Mouse (Mus musculus) limb, embryonic 13.5 days (tissue): Measurements from ENCODE around the gene Ugt2b5. TPM values are rescaled to one million over a fixed set of nuclear protein-coding genes. Genes with fewer than 3 reads are reported as not detected.
"Not testable (repeated sequence)": the region's sequence is repeated elsewhere in the genome, so short reads cannot be mapped to it uniquely, and the experiment has no call there.

Experiments
- ATAC-seq: fragments of 200-750 bp; cut with Nextera tagmentation; 2 replicates; pipeline ENCODE4 v1.8.0; 2017; ENCODE audit warnings: low read depth, moderate number of reproducible peaks, moderate TSS enrichment; ENCODE audit not compliant: low FRiP score
- H3K27ac ChIP-seq: fragments of 300-500 bp; sonication (generic); 2 replicates; pipeline ENCODE4 v1.5.1; 2015; ENCODE audit warnings: inconsistent platforms, mild to moderate bottlenecking, moderate library complexity
- H3K27me3 ChIP-seq: fragments of 300-500 bp; sonication (generic); 2 replicates; pipeline ENCODE4 v1.6.1; 2015; ENCODE audit warnings: mild to moderate bottlenecking, inconsistent platforms
- H3K36me3 ChIP-seq: fragments of 300-500 bp; sonication (generic); 2 replicates; pipeline ENCODE4 v1.6.1; 2015; ENCODE audit warnings: inconsistent platforms, mild to moderate bottlenecking, moderate library complexity
- H3K4me1 ChIP-seq: fragments of 300-500 bp; sonication (generic); 2 replicates; pipeline ENCODE4 v1.6.1; 2015; ENCODE audit warnings: inconsistent platforms
- H3K4me2 ChIP-seq: fragments of 300-500 bp; sonication (generic); replicated peaks from 2 replicates; pipeline ENCODE4 v1.6.1; 2015; ENCODE audit warnings: inconsistent platforms, mild to moderate bottlenecking, moderate library complexity
- H3K4me3 ChIP-seq: fragments of 300-500 bp; sonication (generic); 2 replicates; pipeline ENCODE4 v1.5.1; 2015; ENCODE audit warnings: moderate library complexity, mild to moderate bottlenecking, inconsistent platforms
- H3K9ac ChIP-seq: fragments of 300-500 bp; sonication (generic); 2 replicates; pipeline ENCODE4 v1.6.1; 2015; ENCODE audit warnings: mild to moderate bottlenecking, inconsistent platforms
- H3K9me3 ChIP-seq: fragments of 300-500 bp; sonication (generic); 2 replicates; pipeline ENCODE4 v1.6.1; 2016; ENCODE audit warnings: inconsistent platforms
- WGBS: fragments of 180-500 bp; shearing (Covaris S2); methylation state at CpG from one replicate; pipeline ENCODE4 v1.1.7; 2015; 5-methylcytosine and 5-hydroxymethylcytosine counted together
- polyA plus RNA-seq: library from polyadenylated mRNA; unstranded; fragments of >200 nt; fragmentation: Nextera tagmentation; extraction: Ambion mirVana; gene quantifications from 2 replicates; pipeline ENCODE4 v1.2.1, GENCODE M21; 2015

Gene Ugt2b5
- not detected in 2 replicates for polyA plus RNA-seq

GRCm38 (mm10) chr5:87140196-87140595 lies at the start of gene Ugt2b5:
TSS of gene Ugt2b5 (minus strand) at chr5:87140318.
- H3K9ac ChIP-seq, H3K9me3 ChIP-seq, H3K36me3 ChIP-seq, H3K27ac ChIP-seq, H3K4me1 ChIP-seq, H3K27me3 ChIP-seq, H3K4me3 ChIP-seq, H3K4me2 ChIP-seq, ATAC-seq: not testable (repeated sequence)
- WGBS: 80% methylated on average over 2 of the region's 2 CpGs

GRCm38 (mm10) chr5:87175780-87176179 lies 35.7 kb upstream of the Ugt2b5 start:
- H3K9ac ChIP-seq, H3K9me3 ChIP-seq, ATAC-seq, H3K36me3 ChIP-seq, H3K4me2 ChIP-seq, H3K4me1 ChIP-seq, H3K27me3 ChIP-seq, H3K27ac ChIP-seq, H3K4me3 ChIP-seq: not testable (repeated sequence)
- WGBS: 53% methylated on average over 2 of the region's 2 CpGs

GRCm38 (mm10) chr5:87174671-87175070 lies 34.6 kb upstream of the Ugt2b5 start:
- Histone ChIP-seq H3K4me3 (no peak overlapping the region), H3K9me3 (no peaks in the 10 kb centered on the region), H3K27ac (no peak overlapping the region), H3K27me3 (no peaks in the 10 kb centered on the region), H3K4me2 (no peak overlapping the region), H3K36me3 (no peaks in the 10 kb centered on the region), H3K9ac (no peak overlapping the region), H3K4me1 (no peaks in the 10 kb centered on the region)
- no peak for ATAC-seq
- 79% methylated on average over 2 of the region's 2 CpGs for WGBS

GRCm38 (mm10) chr5:87147741-87148454 lies 7.8 kb upstream of the Ugt2b5 start:
- no peak for ATAC-seq
- no peak overlapping the region for H3K9ac ChIP-seq
- no peak overlapping the region for H3K4me3 ChIP-seq
- H3K27me3 ChIP-seq: no peaks in the 10 kb centered on the region
- no peak overlapping the region for H3K4me2 ChIP-seq
- H3K36me3 ChIP-seq: no peaks in the 10 kb centered on the region
- 86% methylated on average over 8 of the region's 8 CpGs for WGBS
- H3K4me1 ChIP-seq: no peaks in the 10 kb centered on the region
- no peak overlapping the region for H3K27ac ChIP-seq
- H3K9me3 ChIP-seq: no peaks in the 10 kb centered on the region

- no peaks in the 10 kb centered on the region for H3K36me3 ChIP-seq
- no peak overlapping the region for H3K4me3 ChIP-seq
- H3K4me2 ChIP-seq: no peak overlapping the region
- H3K9me3 ChIP-seq: no peaks in the 10 kb centered on the region
- peak; percentile 28; the same call in 1 of the 2 replicates for ATAC-seq
- 41% methylated on average over 3 of the region's 3 CpGs for WGBS
- H3K27ac ChIP-seq: no peak overlapping the region
- no peaks in the 10 kb centered on the region for H3K4me1 ChIP-seq
- H3K27me3 ChIP-seq: no peaks in the 10 kb centered on the region
- no peak overlapping the region for H3K9ac ChIP-seq
These were observed 2.8 kb upstream of the Ugt2b5 start for GRCm38 (mm10) chr5:87142865-87143456.

GRCm38 (mm10) chr5:87103697-87104096 lies 36.4 kb downstream of the Ugt2b5 start:
- not testable (repeated sequence) for H3K4me1 ChIP-seq, H3K9me3 ChIP-seq, H3K4me2 ChIP-seq, H3K9ac ChIP-seq, H3K36me3 ChIP-seq, H3K27ac ChIP-seq, ATAC-seq, H3K4me3 ChIP-seq, H3K27me3 ChIP-seq
- WGBS: 87% methylated on average over 1 of the region's 1 CpGs

GRCm38 (mm10) chr5:87092346-87093027 lies 47.6 kb downstream of the Ugt2b5 start, which contains the start of gene Ugt2b36:
TSS of gene Ugt2b36 (minus strand) at chr5:87092555.
- H3K27me3 ChIP-seq: no peaks in the 10 kb centered on the region
- WGBS: 74% methylated on average over 1 of the region's 1 CpGs
- H3K27ac ChIP-seq: no peak within 1 kb of the TSS
- H3K4me2 ChIP-seq: no peak within 1 kb of the TSS
- H3K36me3 ChIP-seq: no peaks in the 10 kb centered on the region
- H3K9ac ChIP-seq: no peak within 1 kb of the TSS
- H3K4me3 ChIP-seq: no peak within 1 kb of the TSS
- no peak for ATAC-seq
- H3K4me1 ChIP-seq: no peaks in the 10 kb centered on the region
- no peaks in the 10 kb centered on the region for H3K9me3 ChIP-seq

- Histone ChIP-seq H3K27ac (no peak overlapping the region), H3K36me3 (no peaks in the 10 kb centered on the region)
- ATAC-seq: no peak
These were observed 49.0 kb downstream of the Ugt2b5 start for GRCm38 (mm10) chr5:87091111-87091510.

GRCm38 (mm10) chr5:87089264-87089663 lies 50.9 kb downstream of the Ugt2b5 start:
- no peak overlapping the region for H3K4me2 ChIP-seq
- no peaks in the 10 kb centered on the region for H3K27me3 ChIP-seq
- no peaks in the 10 kb centered on the region for H3K9me3 ChIP-seq
- no peaks in the 10 kb centered on the region for H3K36me3 ChIP-seq
- no peak overlapping the region for H3K4me3 ChIP-seq
- ATAC-seq: no peak
- H3K27ac ChIP-seq: no peak overlapping the region
- no peaks in the 10 kb centered on the region for H3K4me1 ChIP-seq
- no peak overlapping the region for H3K9ac ChIP-seq

More at GRCm38 (mm10) chr5:87091111-87091510, 49.0 kb downstream of the Ugt2b5 start:
- Histone ChIP-seq H3K4me3 (no peak overlapping the region), H3K9me3 (no peaks in the 10 kb centered on the region), H3K4me1 (no peaks in the 10 kb centered on the region), H3K4me2 (no peak overlapping the region), H3K9ac (no peak overlapping the region), H3K27me3 (no peaks in the 10 kb centered on the region)

- no peak for ATAC-seq
- WGBS: 78% methylated on average over 3 of the region's 3 CpGs
- no peak overlapping the region for H3K4me3 ChIP-seq
- no peak overlapping the region for H3K27ac ChIP-seq
- H3K4me1 ChIP-seq: no peaks in the 10 kb centered on the region
- no peaks in the 10 kb centered on the region for H3K36me3 ChIP-seq
- no peaks in the 10 kb centered on the region for H3K9me3 ChIP-seq
- H3K4me2 ChIP-seq: no peak overlapping the region
- no peaks in the 10 kb centered on the region for H3K27me3 ChIP-seq
- H3K9ac ChIP-seq: no peak overlapping the region
These were observed 53.8 kb downstream of the Ugt2b5 start for GRCm38 (mm10) chr5:87086269-87086668.
